Mouse (Mus musculus): Measurements from ENCODE around the gene Rpain.

DNA sequence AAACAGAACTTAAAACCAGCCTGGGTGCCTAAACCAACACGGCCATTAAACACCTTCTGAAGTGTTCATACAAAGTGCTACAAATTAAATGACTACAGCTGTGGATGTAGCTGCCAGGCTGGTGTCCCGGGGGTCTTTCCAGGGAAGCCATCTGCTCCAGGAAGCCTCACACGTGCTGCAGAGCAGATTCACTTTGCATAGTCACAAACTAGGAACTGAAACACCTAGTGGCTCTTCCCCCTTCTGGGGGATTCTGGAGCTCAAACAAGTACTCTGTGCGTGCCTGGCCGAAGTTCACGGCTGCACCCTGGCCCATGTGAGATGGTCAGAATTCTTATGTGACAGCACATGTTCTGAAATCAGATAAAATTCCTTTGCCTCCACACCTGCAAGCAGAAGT lies 10.2 kb downstream of the Rpain start:
- TF ChIP-seq POLR2A (IDR thresholded peaks at IDR 0.05; ENCODE audit: low read depth, low read length) (no peak), CTCF (conservative IDR thresholded peaks at IDR 0.05; ENCODE audit: insufficient read depth, insufficient read length, low read depth, low read length) (no peak)
